Mouse (Mus musculus) hindbrain, embryonic 12.5 days (tissue): ENCODE data around the gene Hist1h2bj. TPM values are rescaled to one million over a fixed set of nuclear protein-coding genes. Genes with fewer than 3 reads are reported as not detected.
"Not testable (repeated sequence)": the region's sequence is repeated elsewhere in the genome, so short reads cannot be mapped to it uniquely, and the experiment has no call there.

ENCODE experiments used
- ATAC-seq: fragments of 200-750 bp; cut with Nextera tagmentation; 2 replicates; pipeline ENCODE4 v1.8.0; 2017; ENCODE audit warnings: moderate TSS enrichment; ENCODE audit not compliant: low FRiP score
- H3K27ac ChIP-seq: fragments of 300-500 bp; sonication (generic); 2 replicates; pipeline ENCODE4 v1.5.1; 2016; ENCODE audit warnings: mild to moderate bottlenecking
- H3K27me3 ChIP-seq: fragments of 300-500 bp; sonication (generic); 2 replicates; pipeline ENCODE4 v1.6.1; 2016; ENCODE audit warnings: mild to moderate bottlenecking
- H3K36me3 ChIP-seq: fragments of 300-500 bp; sonication (generic); 2 replicates; pipeline ENCODE4 v1.6.1; 2016; ENCODE audit warnings: mild to moderate bottlenecking
- H3K4me1 ChIP-seq: fragments of 300-500 bp; sonication (generic); 2 replicates; pipeline ENCODE4 v1.6.1; 2016
- H3K4me2 ChIP-seq: fragments of 300-500 bp; sonication (generic); replicated peaks from 2 replicates; pipeline ENCODE4 v1.6.1; 2016; ENCODE audit warnings: mild to moderate bottlenecking
- H3K4me3 ChIP-seq: fragments of 300-500 bp; sonication (generic); 2 replicates; pipeline ENCODE4 v1.5.1; 2016; ENCODE audit warnings: mild to moderate bottlenecking
- H3K9ac ChIP-seq: fragments of 300-500 bp; sonication (generic); 2 replicates; pipeline ENCODE4 v1.6.1; 2016; ENCODE audit warnings: mild to moderate bottlenecking, moderate library complexity
- H3K9me3 ChIP-seq: fragments of 300-500 bp; sonication (generic); replicated peaks from 2 replicates; pipeline ENCODE4 v1.6.1; 2016; ENCODE audit warnings: mild to moderate bottlenecking
- WGBS: fragments of 180-500 bp; shearing (Covaris S2); methylation state at CpG from one replicate; pipeline ENCODE4 v1.1.7; 2016; 5-methylcytosine and 5-hydroxymethylcytosine counted together
- polyA plus RNA-seq: library from polyadenylated mRNA; unstranded; fragments of >200 nt; fragmentation: Nextera tagmentation; extraction: Ambion mirVana; gene quantifications from 2 replicates; pipeline ENCODE4 v1.2.1, GENCODE M21; 2016

Gene Hist1h2bj
- polyA plus RNA-seq, 1 experiment from 2014 or later = 11.9 TPM

DNA sequence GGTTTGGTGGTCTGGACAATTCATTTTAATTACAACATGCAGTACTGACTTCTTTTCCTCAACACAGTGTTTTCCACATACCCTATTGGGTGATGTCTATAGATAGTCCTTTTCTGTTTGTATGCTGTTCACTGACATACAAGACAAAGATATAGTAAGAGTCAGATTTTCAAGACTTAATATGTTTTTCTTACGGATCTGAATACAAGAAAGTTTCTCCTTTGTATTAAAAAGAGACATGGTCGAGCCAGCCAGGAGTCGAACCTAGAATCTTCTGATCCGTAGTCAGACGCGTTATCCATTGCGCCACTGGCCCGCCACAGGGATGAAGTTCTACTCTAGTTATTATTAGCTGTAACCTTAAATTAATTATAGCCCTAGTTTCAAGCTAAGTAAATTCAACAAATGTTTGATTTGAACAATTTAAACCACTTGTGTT is 22.1 kb upstream of the Hist1h2bj start:
- 0% methylated on average over 8 of the region's 8 CpGs for WGBS
- H3K4me1 ChIP-seq = peaks cover 8% of the 10 kb centered on the region
- no peak overlapping the region for H3K9ac ChIP-seq
- H3K4me3 ChIP-seq = peak overlapping the region; percentile 41
- H3K27ac ChIP-seq = no peak overlapping the region
- H3K4me2 ChIP-seq = peak overlapping the region; percentile 47
- H3K36me3 ChIP-seq = no peaks in the 10 kb centered on the region
- no peaks in the 10 kb centered on the region for H3K9me3 ChIP-seq
- H3K27me3 ChIP-seq = peaks cover 35% of the 10 kb centered on the region
- peak; percentile 44; the same call in 1 of the 2 replicates for ATAC-seq

DNA sequence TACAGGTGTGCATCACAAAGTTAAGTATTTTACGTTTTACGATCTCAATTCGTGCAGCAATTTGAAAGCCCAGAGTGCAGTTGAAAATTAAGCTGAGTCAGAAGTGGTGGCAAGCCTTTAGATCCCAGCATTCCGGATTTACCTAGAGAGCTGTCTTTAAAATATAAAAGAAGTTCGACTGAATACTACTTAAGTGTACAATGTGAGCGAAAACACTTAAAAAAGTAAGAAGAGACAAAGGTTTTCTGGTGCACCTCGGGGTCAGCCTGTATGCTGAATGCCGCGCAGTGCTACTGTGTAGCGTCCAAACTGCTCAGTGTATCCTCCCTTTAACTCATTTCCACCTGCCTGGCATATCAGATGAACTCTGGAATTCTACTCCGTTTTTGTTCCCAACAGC is 21.4 kb upstream of the Hist1h2bj start:
- H3K9ac ChIP-seq = no peak overlapping the region; the same call in 1 of the 2 replicates

DNA sequence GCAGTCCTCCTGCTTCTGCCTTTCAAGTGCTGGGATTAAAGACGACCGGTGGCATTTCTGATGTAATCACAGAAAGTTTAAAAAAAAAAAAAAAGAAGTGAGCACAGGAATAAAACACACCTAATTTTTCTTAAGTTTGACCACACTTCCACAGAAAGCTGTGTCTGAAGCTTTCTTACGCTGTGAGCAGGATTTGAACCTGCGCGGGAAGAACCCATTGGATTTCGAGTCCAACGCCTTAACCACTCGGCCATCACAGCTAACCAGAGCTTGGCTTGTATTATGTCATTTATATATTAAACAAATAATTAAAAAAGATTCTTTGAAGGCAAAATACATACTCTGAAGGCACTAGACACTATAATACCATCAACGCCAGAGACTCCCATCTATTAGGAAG is 20.8 kb upstream of the Hist1h2bj start:
- WGBS = under 1% methylated on average over 9 of the region's 9 CpGs

More for the DNA sequence above, 21.4 kb upstream of the Hist1h2bj start:
- Histone ChIP-seq H3K4me1 (peaks cover 10% of the 10 kb centered on the region), H3K27ac (no peak overlapping the region), H3K4me2 (peak overlapping the region; percentile 47), H3K9me3 (no peaks in the 10 kb centered on the region), H3K27me3 (peaks cover 30% of the 10 kb centered on the region), H3K36me3 (no peaks in the 10 kb centered on the region), H3K4me3 (peak overlapping the region; percentile 41)
- WGBS = under 1% methylated on average over 11 of the region's 11 CpGs
- no peak for ATAC-seq

DNA sequence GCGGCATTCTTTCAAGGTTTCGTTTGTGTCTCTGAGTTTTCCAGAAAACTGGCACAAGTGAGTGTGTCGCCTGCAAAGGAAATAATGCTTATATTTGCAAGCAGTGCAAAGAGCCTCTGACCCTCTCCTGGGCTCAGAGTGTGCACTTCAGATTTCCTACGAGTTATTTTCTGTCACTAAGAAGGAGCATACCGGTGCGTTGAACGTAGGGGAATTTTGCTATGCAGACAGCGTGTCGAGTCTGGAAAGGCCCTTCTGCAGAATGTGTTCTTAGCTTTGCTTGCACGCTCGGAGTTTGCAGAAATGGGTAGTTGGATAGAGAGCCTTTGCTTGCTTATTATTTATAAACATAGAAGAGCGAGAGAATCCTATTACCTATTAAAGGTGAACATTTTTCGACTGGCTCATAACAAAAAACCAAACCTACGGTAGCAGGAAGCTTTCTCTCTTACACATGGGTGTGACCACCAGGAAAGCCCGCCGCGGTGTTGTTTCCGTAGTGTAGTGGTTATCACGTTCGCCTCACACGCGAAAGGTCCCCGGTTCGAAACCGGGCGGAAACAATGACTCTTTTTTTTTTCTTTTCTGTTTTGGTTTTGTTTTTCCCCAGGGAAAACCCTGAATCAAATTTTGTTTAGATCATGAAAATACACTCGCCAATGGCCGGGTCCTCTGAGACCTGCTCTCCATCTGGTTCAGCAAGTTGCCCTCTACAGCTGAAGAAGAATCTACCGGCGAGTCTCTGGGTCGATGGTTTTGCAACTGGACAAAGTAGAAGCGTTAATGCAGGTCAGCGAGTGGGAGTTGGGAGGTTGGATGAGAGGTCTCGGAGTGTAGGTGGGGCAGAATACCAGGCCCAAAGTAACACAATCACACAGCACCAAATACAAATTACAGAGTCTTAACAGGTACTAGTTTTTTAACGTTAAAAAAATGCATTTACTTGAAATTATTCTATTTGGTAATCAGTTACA is 16.7 kb upstream of the Hist1h2bj start:
- H3K4me1 ChIP-seq = peaks cover 8% of the 10 kb centered on the region
- no peaks in the 10 kb centered on the region for H3K36me3 ChIP-seq
- peak overlapping the region; percentile 55; the same call in 1 of the 2 replicates for H3K9ac ChIP-seq
- H3K27me3 ChIP-seq = peaks cover 4% of the 10 kb centered on the region; the same call in 1 of the 2 replicates
- H3K4me2 ChIP-seq = peak overlapping the region; percentile 58
- H3K27ac ChIP-seq = 0 out of 2 replicates have a peak overlapping the region, but pooled peaks have one; percentile 31
- H3K4me3 ChIP-seq = peak overlapping the region; percentile 43
- no peak for ATAC-seq
- 1% methylated on average over 35 of the region's 35 CpGs for WGBS
- no peaks in the 10 kb centered on the region for H3K9me3 ChIP-seq

More for the DNA sequence above, 20.8 kb upstream of the Hist1h2bj start:
- Histone ChIP-seq H3K9ac (peak overlapping the region; percentile 45; the same call in 1 of the 2 replicates), H3K27ac (no peak overlapping the region), H3K4me3 (peak overlapping the region; percentile 41), H3K4me2 (peak overlapping the region; percentile 47), H3K27me3 (peaks cover 29% of the 10 kb centered on the region), H3K4me1 (peaks cover 10% of the 10 kb centered on the region), H3K9me3 (no peaks in the 10 kb centered on the region), H3K36me3 (no peaks in the 10 kb centered on the region)
- ATAC-seq = peak; percentile 57; the same call in 1 of the 2 replicates

DNA sequence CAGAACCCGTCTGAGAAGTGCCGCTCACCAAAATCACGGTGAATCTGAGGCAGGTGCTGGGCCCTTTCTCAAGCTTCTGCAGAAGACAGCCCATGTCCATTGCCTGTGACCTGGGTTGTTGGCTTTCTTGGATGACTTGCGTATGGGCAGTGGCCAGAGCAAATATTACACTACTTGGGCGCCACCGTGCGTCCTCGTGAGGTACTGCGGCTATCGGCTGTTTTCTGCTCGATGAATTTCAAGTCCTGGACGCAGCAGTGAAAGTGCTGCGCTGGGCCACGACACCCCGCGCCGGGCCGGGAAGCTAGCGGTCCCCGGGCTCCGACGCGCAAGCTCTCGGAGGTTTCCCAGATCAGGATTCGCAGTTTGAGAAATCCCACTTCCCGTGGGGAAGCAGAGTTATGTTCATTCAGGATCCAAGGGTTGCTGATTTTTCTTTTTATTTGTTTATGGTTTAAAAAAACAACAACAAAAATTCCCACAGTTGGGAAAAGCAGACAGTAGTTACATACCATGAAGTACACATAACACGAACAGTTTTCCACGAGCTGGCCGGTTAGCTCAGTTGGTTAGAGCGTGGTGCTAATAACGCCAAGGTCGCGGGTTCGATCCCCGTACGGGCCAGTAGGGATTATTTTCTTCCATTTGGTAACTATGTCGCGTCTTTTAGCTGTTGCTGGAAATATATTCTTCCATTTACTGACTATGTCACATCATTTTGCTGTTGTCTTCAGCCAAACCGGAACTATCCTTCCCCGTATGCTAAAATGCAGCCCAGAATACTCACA is 14.1 kb upstream of the Hist1h2bj start:
- Histone ChIP-seq H3K4me1 (peaks cover 5% of the 10 kb centered on the region; the same call in 1 of the 2 replicates), H3K9me3 (no peaks in the 10 kb centered on the region)
- WGBS = under 1% methylated on average over 40 of the region's 40 CpGs

DNA sequence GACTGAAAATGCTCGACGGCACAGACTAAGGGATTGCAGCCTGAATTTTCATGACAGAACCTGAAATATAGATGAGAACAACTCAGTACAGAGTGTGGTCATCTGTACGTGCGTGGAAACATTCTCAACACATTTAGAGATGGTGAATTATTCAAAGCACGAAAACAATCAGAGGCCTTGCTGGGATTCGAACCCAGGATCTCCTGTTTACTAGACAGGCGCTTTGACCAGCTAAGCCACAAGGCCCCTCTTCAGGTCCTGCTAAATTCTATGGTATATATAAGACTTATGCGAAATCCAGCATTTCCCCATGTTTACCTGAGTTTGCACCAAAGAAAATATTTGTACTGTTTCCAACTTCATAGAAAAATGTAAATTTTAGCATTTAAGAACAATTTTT is 13.1 kb upstream of the Hist1h2bj start:
- Histone ChIP-seq H3K9ac (no peak overlapping the region), H3K4me1 (peaks cover 15% of the 10 kb centered on the region), H3K4me3 (no peak overlapping the region), H3K27ac (no peak overlapping the region), H3K36me3 (no peaks in the 10 kb centered on the region), H3K9me3 (no peaks in the 10 kb centered on the region), H3K4me2 (no peak overlapping the region), H3K27me3 (no peaks in the 10 kb centered on the region)
- ATAC-seq = no peak
- WGBS = 34% methylated on average over 8 of the region's 8 CpGs

More for the DNA sequence above, 14.1 kb upstream of the Hist1h2bj start:
- peak overlapping the region; percentile 71 for H3K27ac ChIP-seq
- ATAC-seq = peak; percentile 76
- H3K9ac ChIP-seq = peak overlapping the region; percentile 60
- peaks cover 4% of the 10 kb centered on the region; the same call in 1 of the 2 replicates for H3K27me3 ChIP-seq
- H3K4me2 ChIP-seq = peak overlapping the region; percentile 59
- peak overlapping the region; percentile 45 for H3K4me3 ChIP-seq
- no peaks in the 10 kb centered on the region for H3K36me3 ChIP-seq

DNA sequence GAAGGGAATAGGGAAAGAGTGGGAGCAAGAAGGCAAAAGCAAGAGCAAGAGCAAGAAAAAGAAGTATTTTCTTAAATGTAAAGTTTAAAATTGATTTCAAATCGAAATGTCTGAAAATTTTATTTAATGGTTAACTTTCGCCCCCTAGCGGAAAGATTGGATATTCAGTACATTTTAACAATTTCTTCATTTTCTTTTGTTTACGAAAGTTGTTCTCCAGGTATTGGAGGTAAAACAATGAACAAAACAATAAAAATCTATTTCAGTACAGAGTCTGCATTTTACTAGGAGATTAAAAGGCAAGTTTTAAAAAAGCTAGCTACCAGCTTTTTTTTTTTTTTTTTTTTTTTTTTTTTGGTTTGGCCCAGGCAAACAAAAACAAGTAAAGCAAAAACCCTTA is 12.5 kb upstream of the Hist1h2bj start:
- WGBS = 18% methylated on average over 4 of the region's 4 CpGs
- ATAC-seq = no peak

DNA sequence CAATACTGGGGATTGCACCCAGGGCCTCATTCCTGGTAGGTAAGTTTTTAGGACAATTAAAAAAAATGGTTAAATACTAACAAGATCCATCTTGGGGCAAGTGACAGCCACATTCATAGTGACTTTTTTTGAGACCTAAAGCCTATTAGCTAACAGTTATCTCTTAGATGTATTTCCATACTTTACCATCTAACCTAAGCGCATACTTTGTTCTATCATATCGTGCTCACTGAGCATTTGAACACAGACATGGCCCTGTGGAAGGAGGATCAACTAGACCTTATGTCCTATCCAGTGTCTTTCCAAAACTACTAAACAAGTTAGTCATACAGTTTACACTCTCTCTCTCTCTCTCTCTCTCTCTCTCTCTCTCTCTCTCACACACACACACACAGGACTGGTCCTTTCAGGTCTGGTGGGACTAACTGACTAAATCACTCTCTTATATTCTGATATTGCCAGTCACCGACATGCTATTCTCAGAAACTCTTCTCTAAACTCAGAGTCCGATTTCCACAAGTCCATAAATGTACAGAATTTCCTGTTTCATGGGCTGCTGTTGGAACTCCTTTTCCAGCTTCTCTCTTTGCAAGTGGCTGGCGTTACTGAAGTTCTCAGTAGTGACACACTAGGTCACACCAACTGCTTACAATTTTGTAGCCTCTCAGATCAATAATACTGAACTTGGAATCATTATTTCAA is 9.1 kb upstream of the Hist1h2bj start:
- no peaks in the 10 kb centered on the region for H3K27me3 ChIP-seq
- H3K4me2 ChIP-seq = peak overlapping the region; percentile 70
- H3K9me3 ChIP-seq = no peaks in the 10 kb centered on the region
- no peak overlapping the region for H3K27ac ChIP-seq
- H3K4me3 ChIP-seq = peak overlapping the region; percentile 40
- WGBS = 57% methylated on average over 5 of the region's 5 CpGs
- ATAC-seq = no peak
- peaks cover 18% of the 10 kb centered on the region for H3K4me1 ChIP-seq
- H3K9ac ChIP-seq = peak overlapping the region; percentile 52
- H3K36me3 ChIP-seq = no peaks in the 10 kb centered on the region

More for the DNA sequence above, 12.5 kb upstream of the Hist1h2bj start:
- no peaks in the 10 kb centered on the region for H3K9me3 ChIP-seq
- H3K4me3 ChIP-seq = no peak overlapping the region
- no peaks in the 10 kb centered on the region for H3K36me3 ChIP-seq
- peaks cover 15% of the 10 kb centered on the region for H3K4me1 ChIP-seq
- H3K27ac ChIP-seq = no peak overlapping the region
- no peak overlapping the region for H3K4me2 ChIP-seq
- H3K9ac ChIP-seq = no peak overlapping the region
- H3K27me3 ChIP-seq = no peaks in the 10 kb centered on the region

DNA sequence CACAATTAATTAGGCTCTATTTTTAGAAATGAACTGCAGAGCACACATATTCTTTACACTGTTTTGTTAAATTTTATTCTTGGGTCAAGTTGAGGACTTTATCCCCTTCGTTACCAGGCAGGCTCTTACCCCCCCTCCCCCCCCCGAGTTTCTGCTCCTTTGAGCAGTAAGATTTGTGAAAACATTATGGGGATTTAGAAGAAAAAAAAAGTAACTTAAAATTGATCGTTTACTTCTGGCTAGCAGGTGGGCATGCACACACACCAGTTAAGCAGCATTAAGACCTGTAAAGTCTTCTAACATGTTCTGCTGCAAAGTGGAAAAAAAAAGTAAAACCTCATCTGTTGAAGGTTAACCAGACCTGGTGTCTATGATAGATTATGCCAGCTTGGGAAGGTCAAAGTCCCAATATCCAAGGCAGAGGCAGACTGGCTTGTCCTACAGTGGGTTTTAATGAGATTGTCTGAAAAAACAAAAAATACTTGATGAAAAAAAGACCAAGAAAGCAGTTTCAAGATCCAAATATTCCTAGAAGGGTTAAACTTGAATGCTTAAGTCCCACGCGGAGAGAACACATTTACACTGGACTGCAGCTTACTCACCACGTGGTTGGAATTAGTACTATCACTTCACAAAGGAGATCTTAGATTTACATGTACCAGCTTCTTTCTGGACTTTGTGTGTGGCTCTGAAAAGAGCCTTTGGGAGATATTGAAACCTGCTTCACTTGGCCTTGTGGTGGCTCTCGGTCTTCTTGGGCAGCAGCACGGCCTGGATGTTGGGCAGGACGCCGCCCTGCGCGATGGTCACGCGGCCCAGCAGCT is 8.4 kb upstream of the Hist1h2bj start:
- WGBS = 1% methylated on average over 14 of the region's 14 CpGs
- H3K4me3 ChIP-seq = peak overlapping the region; percentile 40
- peak overlapping the region; percentile 79 for H3K27ac ChIP-seq
- H3K9ac ChIP-seq = peak overlapping the region; percentile 52
- ATAC-seq = peak; percentile 27
- H3K36me3 ChIP-seq = no peaks in the 10 kb centered on the region
- H3K4me1 ChIP-seq = peaks cover 18% of the 10 kb centered on the region
- peak overlapping the region; percentile 70 for H3K4me2 ChIP-seq
- H3K9me3 ChIP-seq = no peaks in the 10 kb centered on the region
- no peaks in the 10 kb centered on the region for H3K27me3 ChIP-seq

DNA sequence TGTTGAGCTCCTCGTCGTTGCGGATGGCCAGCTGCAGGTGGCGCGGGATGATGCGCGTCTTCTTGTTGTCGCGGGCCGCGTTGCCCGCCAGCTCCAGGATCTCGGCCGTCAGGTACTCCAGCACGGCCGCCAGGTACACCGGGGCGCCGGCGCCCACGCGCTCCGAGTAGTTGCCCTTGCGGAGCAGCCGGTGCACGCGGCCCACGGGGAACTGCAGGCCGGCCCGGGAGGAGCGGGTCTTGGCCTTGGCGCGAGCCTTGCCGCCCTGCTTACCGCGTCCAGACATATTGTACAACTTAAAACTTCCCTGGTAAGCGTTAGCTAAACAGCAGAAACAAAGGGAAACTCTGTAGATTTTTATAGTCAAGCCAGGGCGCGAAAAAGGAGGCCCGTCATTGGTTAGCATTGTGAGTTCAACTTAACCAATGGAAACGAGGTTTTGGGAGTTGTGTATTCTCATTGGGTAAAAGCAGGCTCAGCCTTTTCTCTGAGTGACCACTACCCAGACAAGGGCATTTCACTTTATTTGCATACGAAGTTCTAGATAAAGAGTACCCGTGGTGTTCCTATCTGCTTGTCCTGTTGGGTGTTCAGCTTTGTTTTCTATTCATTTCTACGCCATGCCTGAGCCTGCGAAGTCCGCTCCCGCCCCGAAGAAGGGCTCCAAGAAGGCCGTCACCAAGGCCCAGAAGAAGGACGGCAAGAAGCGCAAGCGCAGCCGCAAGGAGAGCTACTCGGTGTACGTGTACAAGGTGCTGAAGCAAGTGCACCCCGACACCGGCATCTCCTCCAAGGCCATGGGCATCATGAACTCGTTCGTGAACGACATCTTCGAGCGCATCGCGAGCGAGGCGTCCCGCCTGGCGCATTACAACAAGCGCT is 7.5 kb upstream of the Hist1h2bj start, which contains the start of the genes Hist1h2ah and Hist1h2bk:
Gene Hist1h2ah (minus strand): TSS at position 302 of the 882 bp plus-strand sequence.
Gene Hist1h2bk (plus strand): TSS at position 604 of the 882 bp plus-strand sequence.
- H3K36me3 ChIP-seq, H3K27me3 ChIP-seq, H3K9me3 ChIP-seq: not testable (repeated sequence)
- Histone ChIP-seq H3K4me3 (peak within 1 kb of the TSS; percentile 40), H3K4me2 (peak within 1 kb of the TSS; percentile 70), H3K27ac (peak within 1 kb of the TSS; percentile 79), H3K9ac (peak within 1 kb of the TSS; percentile 57), H3K4me1 (peaks cover 23% of the 10 kb centered on the region)
- peak; percentile 98 for ATAC-seq
- WGBS = 0% methylated on average over 27 of the region's 69 CpGs
